Mouse (Mus musculus) splenic B cell, adult 2 months (primary cell): ENCODE results near the gene Ngrn.

Experiments used
- DNase-seq: peaks from one replicate; pipeline ENCODE4 v3.0.0-alpha.2; 2011; ENCODE audit warnings: low read depth, low spot score
- H3K27me3 ChIP-seq: 2 replicates; pipeline ENCODE4 v1.6.1; 2012; ENCODE audit warnings: mild to moderate bottlenecking, low read length, moderate library complexity, mixed read lengths; ENCODE audit not compliant: control insufficient read depth, poor library complexity, insufficient read depth, severe bottlenecking
- H3K36me3 ChIP-seq: 2 replicates; pipeline ENCODE4 v1.6.1; 2012; ENCODE audit warnings: mild to moderate bottlenecking, low read length, moderate library complexity, mixed read lengths; ENCODE audit not compliant: control insufficient read depth, poor library complexity, insufficient read depth, severe bottlenecking

Gene Ngrn

DNA sequence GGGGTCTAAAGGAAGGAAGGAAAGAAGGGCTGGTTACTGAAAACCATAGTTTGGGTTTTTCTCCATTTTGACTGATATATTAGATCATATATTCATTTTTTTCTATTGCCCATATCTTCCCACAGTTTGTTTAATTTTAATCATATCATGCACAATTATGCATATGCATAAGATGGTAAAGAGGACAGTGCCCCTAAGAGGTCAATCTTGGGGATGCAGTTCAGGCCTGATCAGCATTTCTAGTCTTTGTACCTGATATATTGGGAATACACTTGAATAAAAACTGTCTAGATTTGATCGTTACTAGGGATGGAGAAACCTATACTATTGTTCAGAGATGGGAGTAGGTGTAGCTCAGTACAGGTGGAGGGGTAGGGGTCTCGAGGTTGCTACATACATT is 20.0 kb downstream of the Ngrn start:
- H3K27me3 ChIP-seq = no peaks in the 10 kb centered on the region
- peaks cover 26% of the 10 kb centered on the region for H3K36me3 ChIP-seq
- DNase-seq = peak; percentile 41

DNA sequence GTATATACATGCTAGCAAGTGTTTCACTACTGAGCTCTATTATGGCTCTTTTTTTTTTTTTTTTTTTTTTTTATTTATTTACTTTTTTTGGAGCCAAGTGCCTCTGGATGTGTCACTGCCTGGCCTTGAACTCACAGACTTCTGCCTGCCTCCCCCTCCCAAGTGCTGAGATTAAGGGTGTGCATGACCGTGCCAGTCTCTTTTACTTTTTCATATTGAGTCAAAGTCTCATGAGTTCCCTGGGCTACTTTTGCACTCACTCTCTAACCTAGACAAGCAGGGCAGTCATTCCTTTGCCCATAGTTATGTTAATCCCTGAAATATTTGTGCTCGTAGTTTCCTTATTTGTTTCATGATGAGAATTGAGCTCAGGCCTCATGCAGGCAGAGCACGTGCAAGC is 20.6 kb downstream of the Ngrn start:
- H3K27me3 ChIP-seq = no peaks in the 10 kb centered on the region
- no peak for DNase-seq
- H3K36me3 ChIP-seq = peaks cover 21% of the 10 kb centered on the region

DNA sequence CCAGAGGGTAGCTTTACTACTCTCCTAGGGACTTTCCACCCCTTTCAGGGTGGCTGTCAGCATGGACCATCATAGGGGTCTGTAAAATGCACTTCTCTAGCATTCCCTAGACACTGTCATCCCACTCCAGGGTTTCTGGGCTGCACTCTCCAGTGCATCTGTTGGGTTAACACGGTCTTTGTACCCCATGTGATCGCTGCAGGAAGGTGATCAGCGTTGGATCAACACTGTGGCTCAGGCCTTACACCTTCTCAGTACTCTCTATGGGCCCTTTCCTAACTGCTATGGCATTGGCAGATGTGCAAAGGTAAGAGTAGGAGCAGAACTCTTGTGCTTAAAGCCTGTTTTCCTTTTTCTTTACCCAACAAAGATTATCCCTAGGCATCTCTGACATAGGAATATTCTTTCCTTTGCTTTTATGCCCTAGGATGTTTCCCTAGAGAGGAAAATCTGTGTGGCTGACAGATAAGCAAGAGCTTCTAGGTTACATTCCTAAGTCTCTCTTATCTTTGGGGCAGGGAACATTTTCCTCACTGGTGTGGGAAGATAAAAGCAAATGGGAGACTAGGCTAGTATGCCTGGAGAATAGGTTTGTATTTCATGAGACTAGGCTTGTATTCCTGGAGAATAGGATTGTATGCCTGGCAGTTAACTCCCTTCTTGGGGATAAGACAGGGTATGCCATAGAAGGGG is 22.4 kb downstream of the Ngrn start:
- H3K27me3 ChIP-seq = no peaks in the 10 kb centered on the region
- DNase-seq = no peak
- H3K36me3 ChIP-seq = peaks cover 23% of the 10 kb centered on the region

DNA sequence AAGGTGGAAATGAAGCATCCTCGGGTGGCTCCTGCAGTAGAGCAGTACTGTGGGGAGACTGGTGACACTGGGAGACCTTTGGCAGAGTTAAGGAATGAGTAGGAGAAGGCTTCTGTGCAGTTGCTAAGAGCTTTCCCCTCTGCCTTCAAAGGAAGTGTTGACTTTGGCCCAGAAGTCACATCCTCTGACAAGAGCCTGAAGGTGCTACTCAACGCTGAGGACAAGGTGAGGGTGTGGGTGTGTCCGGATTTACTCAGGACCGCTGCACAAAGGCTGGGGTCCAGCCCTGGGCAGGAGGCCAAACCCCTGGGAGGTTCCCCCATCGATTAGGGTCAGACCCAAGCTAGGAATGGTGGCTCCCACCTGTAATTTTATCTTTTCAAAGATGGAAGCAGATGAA is 23.4 kb downstream of the Ngrn start:
- H3K27me3 ChIP-seq = no peaks in the 10 kb centered on the region
- H3K36me3 ChIP-seq = peaks cover 23% of the 10 kb centered on the region
- no peak for DNase-seq

DNA sequence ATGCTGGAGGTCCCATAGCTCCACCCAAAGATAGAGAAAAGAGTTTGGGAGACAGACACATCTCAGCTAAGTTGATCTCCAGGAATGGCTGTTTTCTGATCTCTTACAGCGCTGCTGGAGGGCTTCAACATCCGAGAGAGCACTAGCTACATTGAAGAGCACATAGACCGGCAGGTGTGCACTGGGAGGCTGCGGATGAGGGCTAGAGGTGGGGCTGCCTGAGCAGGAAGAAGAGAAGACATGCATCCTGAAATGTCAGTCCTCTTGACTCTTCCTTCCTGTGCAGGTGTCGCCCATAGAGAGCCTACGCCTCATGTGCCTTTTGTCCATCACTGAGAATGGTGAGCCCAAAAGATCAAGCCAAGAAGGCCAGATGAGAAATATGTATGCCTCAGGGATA is 24.7 kb downstream of the Ngrn start:
- peaks cover 19% of the 10 kb centered on the region for H3K36me3 ChIP-seq

DNA sequence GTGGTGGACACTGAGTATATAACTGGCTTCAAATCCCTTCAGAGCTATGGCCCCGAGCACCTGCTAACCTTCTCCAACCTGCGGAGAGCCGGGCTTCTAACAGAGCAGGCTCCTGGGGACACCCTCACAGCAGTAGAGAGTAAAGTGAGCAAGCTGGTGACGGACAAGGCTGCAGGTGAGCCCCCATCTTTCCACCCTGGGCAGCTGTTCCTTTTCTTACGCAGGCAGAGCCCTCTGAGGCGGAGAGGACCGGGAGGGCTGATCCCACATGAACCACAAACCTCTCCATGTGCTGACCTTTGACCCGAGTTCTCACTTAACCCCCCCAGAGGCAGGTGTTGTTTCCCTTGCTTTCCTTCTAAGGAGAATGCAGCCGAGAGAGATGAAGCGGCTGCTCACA is 26.7 kb downstream of the Ngrn start:
- H3K36me3 ChIP-seq = peaks cover 19% of the 10 kb centered on the region

More for the DNA sequence above, 24.7 kb downstream of the Ngrn start:
- H3K27me3 ChIP-seq = no peaks in the 10 kb centered on the region
- DNase-seq = no peak

DNA sequence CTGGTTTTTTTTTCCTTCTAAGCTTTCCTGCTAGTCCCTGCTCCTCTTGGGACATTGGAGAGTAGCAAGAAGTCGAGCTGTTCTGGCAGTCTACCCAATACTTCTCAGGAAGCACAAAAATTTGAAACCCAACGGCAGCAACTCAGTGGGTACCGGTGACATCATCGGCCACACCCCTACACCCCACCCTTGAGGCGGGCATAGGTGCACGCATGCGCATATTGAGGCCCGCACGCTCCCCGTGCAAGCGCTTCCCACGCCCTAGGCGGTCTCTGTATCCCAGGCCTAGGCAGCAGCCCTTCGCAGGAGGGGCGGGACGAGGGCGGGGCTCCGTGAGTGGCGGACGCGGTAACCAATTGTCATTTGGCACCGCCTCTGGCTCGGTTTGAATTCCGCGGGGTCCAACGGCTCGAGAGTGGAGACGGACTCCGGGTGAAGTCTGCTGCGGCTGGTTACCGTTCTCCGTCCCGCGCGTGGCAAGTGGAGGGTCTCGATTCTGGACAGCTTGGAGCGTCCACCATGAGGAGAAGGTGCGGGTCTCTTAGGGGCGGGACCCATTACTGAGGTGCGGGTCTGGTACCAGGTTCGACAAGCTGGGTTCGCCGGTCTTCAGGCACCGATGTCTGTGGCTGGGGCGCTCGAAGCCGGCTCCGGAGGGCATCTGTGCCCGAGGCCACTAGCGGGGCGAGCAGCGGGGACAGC is 33.2 kb downstream of the Ngrn start, which contains the start of gene Prc1:
TSS of gene Prc1 (plus strand) at position 389 of the 702 bp plus-strand sequence.
- DNase-seq = peak; percentile 99
- Histone ChIP-seq H3K27me3 (no peaks in the 10 kb centered on the region), H3K36me3 (no peaks in the 10 kb centered on the region; the same call in 1 of the 2 replicates)

More for the DNA sequence above, 26.7 kb downstream of the Ngrn start:
- no peaks in the 10 kb centered on the region for H3K27me3 ChIP-seq
- no peak for DNase-seq

DNA sequence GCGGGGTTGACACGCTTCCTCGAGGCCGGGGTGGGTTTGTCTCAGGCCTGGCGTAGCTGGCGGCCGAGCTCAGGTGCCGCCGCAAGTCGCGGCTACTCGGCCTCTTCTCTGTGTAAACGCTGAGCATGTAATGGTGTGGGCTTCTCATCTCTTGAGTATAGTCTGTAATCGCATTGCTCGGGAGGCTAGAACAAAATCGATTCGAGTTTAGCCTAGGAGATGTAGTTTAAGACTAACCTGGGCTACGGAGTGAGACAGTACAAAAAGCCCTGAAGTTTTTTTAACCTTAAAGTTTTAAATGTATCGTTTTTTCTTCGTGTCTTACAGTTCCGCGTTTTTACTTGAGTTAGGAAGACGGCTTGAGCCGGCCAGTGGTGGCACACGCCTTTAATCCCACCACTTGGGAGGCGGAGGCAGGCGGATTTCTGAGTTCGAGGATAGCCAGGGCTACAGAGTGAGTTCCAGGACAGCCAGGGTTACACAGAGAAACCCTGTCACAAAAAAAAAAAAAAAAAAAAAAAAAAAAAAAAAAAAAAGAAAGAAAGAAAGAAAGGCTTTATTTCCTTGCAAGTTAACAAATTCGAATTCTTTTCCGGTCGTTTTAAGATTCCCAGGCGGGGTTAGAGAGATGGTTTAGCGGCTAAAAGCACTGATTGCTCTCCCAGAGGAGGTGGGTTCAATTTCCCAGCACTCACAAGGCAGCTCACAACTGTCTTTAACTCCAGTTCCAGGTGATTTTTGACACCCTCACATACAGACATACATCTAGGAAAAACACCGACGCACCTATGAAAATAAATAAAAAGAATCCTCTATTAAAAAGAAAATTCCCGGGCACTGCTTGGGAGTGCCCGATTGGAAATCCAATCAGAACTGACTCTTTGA is 34.0 kb downstream of the Ngrn start:
- DNase-seq = no peak
- Histone ChIP-seq H3K36me3 (no peaks in the 10 kb centered on the region; the same call in 1 of the 2 replicates), H3K27me3 (no peaks in the 10 kb centered on the region)

DNA sequence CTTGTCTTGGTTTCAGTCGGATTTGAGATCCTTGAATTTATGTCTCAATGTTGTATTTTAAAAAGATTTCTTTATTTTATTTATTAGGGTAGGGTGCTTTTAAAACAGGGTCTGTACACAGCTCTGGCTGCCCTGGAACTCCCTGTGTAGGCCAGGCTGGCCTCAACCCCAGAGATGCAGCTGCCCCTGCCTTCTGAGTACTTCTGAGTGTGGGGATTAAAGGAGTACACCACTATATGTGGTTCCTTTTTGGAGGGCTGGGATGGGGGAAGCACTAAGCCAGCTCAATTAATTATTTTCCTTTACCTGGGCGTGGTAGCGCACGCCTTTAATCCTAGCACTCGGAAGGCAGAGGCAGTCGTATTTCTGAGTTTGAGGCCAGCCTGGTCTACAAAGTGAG is 35.4 kb downstream of the Ngrn start:
- no peak for DNase-seq
- Histone ChIP-seq H3K36me3 (no peaks in the 10 kb centered on the region), H3K27me3 (no peaks in the 10 kb centered on the region)

DNA sequence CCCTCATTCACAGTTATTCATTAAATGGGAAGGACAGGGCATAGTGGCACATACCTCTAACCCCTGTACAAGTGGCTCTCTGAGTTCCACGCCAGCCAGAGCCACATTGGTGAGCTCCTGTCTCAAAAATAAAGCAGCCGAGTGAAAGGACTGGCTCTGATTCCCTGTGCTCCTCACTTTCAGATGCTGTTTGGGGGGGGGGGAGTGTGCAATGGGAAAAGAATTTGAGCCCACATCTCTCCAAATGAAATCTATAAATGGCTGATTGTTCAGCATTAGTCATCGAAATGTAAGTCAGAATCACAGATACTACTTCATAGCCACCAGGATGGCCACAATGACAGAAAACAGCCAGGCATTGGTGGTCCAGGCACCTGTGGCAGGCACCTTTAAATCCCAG is 36.0 kb downstream of the Ngrn start:
- no peak for DNase-seq
- Histone ChIP-seq H3K27me3 (no peaks in the 10 kb centered on the region), H3K36me3 (no peaks in the 10 kb centered on the region)

DNA sequence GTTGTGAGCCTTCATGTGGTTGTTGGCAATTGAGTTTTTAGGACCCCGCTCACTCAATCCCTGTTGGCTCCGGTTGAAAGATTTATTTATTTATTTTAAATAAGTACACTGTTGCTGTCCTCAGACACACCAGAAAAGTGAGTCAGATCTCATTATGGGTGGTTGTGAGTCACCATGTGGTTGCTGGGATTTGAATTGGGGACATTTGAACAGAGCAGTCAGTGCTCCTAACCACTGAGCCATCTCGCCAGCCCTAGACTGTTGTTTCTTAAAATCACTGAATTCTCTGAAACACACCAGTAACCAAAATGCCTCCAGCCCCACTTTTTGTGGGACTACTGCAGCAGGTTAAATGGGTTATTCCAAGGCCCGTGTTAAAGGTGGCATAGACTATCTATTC is 37.7 kb downstream of the Ngrn start:
- no peak for DNase-seq
- no peaks in the 10 kb centered on the region for H3K27me3 ChIP-seq
- no peaks in the 10 kb centered on the region for H3K36me3 ChIP-seq

DNA sequence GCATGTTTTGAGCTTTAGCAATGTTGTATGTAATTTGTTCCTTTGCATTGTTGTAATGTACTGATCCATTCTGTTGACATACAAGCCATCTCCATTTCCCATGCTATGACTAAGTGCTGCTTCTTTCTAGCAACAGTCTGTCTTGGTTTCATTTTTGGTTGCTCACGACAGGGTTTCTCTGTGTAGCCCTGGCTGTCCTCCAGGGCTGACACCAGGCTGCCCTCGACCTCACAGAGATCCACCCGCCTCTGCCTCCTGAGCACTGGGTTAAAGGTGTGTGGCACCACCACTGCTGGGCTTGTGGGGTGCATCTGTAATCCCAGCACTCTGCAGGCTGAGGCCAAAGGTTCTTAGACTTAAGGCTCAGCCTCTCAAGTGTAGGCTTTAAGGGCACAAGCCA is 38.6 kb downstream of the Ngrn start:
- DNase-seq = no peak
- H3K36me3 ChIP-seq = no peaks in the 10 kb centered on the region
- H3K27me3 ChIP-seq = no peaks in the 10 kb centered on the region

DNA sequence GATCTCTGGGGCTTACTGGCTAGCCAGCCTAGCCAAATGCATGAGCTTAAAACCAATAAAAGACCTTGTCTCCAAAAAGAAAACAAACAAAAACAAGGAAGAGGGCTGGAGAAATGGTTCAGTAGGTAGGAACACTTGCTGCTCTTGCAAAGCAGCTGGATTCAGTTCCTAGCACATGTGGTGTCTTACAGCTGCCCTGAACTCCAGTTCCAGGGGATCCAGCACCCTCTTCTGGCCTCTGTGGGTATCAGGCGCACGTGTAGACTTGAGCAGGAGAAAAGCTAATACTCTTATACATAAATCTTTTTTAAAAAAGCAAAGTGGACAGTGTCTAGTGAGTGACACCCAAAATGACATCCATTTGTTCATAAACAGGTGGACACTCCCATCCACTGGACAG is 40.5 kb downstream of the Ngrn start:
- peak; percentile 26 for DNase-seq
- no peaks in the 10 kb centered on the region for H3K36me3 ChIP-seq

DNA sequence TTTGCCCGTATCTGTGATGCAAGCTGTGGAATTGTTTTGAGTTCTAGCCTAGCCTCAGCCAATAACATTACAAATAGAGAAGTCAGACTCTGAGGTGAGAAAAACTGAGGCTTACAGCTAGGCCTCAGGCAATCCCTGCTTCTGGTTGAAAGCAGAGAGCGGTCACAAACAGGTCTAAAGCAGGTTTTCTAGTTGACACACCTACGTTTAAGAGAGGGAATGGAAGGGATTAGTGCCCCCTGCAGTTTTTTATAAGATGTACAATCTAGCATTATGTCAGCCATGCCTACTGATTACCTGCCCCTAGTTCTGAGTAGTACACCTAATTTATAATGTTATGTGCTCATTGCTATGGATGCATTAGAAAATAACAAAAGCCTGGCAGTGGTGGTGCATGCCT is 46.8 kb downstream of the Ngrn start:
- Histone ChIP-seq H3K27me3 (no peaks in the 10 kb centered on the region), H3K36me3 (no peaks in the 10 kb centered on the region)
- peak; percentile 40 for DNase-seq

More for the DNA sequence above, 40.5 kb downstream of the Ngrn start:
- H3K27me3 ChIP-seq = no peaks in the 10 kb centered on the region

DNA sequence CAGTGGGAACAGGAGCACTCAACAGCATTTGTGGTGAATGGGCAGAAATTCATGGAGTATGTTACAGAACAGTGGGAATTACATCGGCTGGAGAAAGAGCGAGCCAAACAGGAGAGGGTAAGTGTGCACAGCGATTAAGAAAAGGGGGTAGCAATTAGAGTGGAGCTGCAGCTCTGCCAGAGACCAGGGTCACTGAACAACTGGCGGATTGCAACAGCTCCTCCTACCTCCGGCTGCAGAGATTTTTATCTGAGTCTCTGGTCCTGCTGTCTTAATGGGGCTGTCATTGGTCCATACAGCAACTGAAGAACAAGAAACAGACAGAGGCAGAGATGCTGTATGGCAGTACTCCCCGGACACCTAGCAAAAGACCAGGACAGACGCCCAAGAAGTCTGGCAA is 49.8 kb downstream of the Ngrn start:
- no peaks in the 10 kb centered on the region for H3K36me3 ChIP-seq
- DNase-seq = no peak
- no peaks in the 10 kb centered on the region for H3K27me3 ChIP-seq
